Mouse (Mus musculus) forebrain, embryonic 15.5 days (tissue): ENCODE measurements around the gene Aldh3b3. TPM values are rescaled to one million over a fixed set of nuclear protein-coding genes. Genes with fewer than 3 reads are reported as not detected.

Experiments used
- ATAC-seq: fragments of 200-750 bp; cut with Nextera tagmentation; replicated peaks from 2 replicates; pipeline ENCODE4 v1.8.0; 2017; ENCODE audit warnings: mild to moderate bottlenecking, moderate TSS enrichment, moderate library complexity
- H3K27ac ChIP-seq: fragments of 300-500 bp; sonication (generic); replicated peaks from 2 replicates; pipeline ENCODE4 v1.5.1; 2015; ENCODE audit warnings: mild to moderate bottlenecking, inconsistent platforms
- H3K27me3 ChIP-seq: fragments of 300-500 bp; sonication (generic); 2 replicates; pipeline ENCODE4 v1.6.1; 2015; ENCODE audit warnings: inconsistent platforms
- H3K36me3 ChIP-seq: fragments of 300-500 bp; sonication (generic); 2 replicates; pipeline ENCODE4 v1.6.1; 2015; ENCODE audit warnings: mild to moderate bottlenecking, inconsistent platforms
- H3K4me1 ChIP-seq: fragments of 300-500 bp; sonication (generic); 2 replicates; pipeline ENCODE4 v1.6.1; 2015; ENCODE audit warnings: inconsistent platforms
- H3K4me2 ChIP-seq: fragments of 300-500 bp; sonication (generic); replicated peaks from 2 replicates; pipeline ENCODE4 v1.6.1; 2015; ENCODE audit warnings: mild to moderate bottlenecking, inconsistent platforms
- H3K4me3 ChIP-seq: fragments of 300-500 bp; sonication (generic); 2 replicates; pipeline ENCODE4 v1.5.1; 2015; ENCODE audit warnings: mild to moderate bottlenecking, inconsistent platforms
- H3K9ac ChIP-seq: fragments of 300-500 bp; sonication (generic); replicated peaks from 2 replicates; pipeline ENCODE4 v1.6.1; 2015; ENCODE audit warnings: mild to moderate bottlenecking, inconsistent platforms
- H3K9me3 ChIP-seq: fragments of 300-500 bp; sonication (generic); 2 replicates; pipeline ENCODE4 v1.6.1; 2016; ENCODE audit warnings: inconsistent platforms
- WGBS: fragments of 180-500 bp; shearing (Covaris S2); methylation state at CpG from one replicate; pipeline ENCODE4 v1.1.7; 2015; ENCODE audit warnings: mixed read lengths; 5-methylcytosine and 5-hydroxymethylcytosine counted together
- polyA plus RNA-seq: library from polyadenylated mRNA; unstranded; fragments of >200 nt; fragmentation: Nextera tagmentation; extraction: Ambion mirVana; gene quantifications from 2 replicates; pipeline ENCODE4 v1.2.1, GENCODE M21; 2015

The Aldh3b3 gene
- polyA plus RNA-seq, 1 experiment from 2014 or later = not detected

GRCm38 (mm10) chr19:4012432-4013022, 54.1 kb downstream of the Aldh3b3 start, which contains the start of gene Ndufv1:
Gene Ndufv1 (minus strand): TSS chr19:4012806.
- H3K9me3 ChIP-seq = no peaks in the 10 kb centered on the region
- peak within 1 kb of the TSS; percentile 57 for H3K4me2 ChIP-seq
- H3K27ac ChIP-seq = peak within 1 kb of the TSS; percentile 73
- H3K36me3 ChIP-seq = peaks cover 24% of the 10 kb centered on the region
- H3K4me3 ChIP-seq = peak within 1 kb of the TSS; percentile 89
- peaks cover 17% of the 10 kb centered on the region for H3K4me1 ChIP-seq
- H3K27me3 ChIP-seq = no peaks in the 10 kb centered on the region
- H3K9ac ChIP-seq = peak within 1 kb of the TSS; percentile 79
- under 1% methylated on average over 45 of the region's 45 CpGs for WGBS
- ATAC-seq = peak; percentile 100

GRCm38 (mm10) chr19:4013066-4013465, 54.6 kb downstream of the Aldh3b3 start:
- ATAC-seq = peak; percentile 53; the same call in 1 of the 2 replicates

GRCm38 (mm10) chr19:4014802-4015201, 56.4 kb downstream of the Aldh3b3 start:
- Histone ChIP-seq H3K4me1 (peaks cover 17% of the 10 kb centered on the region), H3K27ac (no peak overlapping the region), H3K36me3 (peaks cover 6% of the 10 kb centered on the region), H3K4me2 (no peak overlapping the region), H3K9me3 (no peaks in the 10 kb centered on the region), H3K27me3 (no peaks in the 10 kb centered on the region), H3K4me3 (no peak overlapping the region), H3K9ac (no peak overlapping the region)
- ATAC-seq = no peak

More at GRCm38 (mm10) chr19:4013066-4013465, 54.6 kb downstream of the Aldh3b3 start:
- 23% methylated on average over 9 of the region's 9 CpGs for WGBS
- H3K4me1 ChIP-seq = peaks cover 17% of the 10 kb centered on the region
- peak overlapping the region; percentile 89 for H3K4me3 ChIP-seq
- peak overlapping the region; percentile 37 for H3K4me2 ChIP-seq
- H3K27ac ChIP-seq = no peak overlapping the region
- H3K36me3 ChIP-seq = peaks cover 18% of the 10 kb centered on the region
- H3K9me3 ChIP-seq = no peaks in the 10 kb centered on the region
- H3K27me3 ChIP-seq = no peaks in the 10 kb centered on the region
- no peak overlapping the region for H3K9ac ChIP-seq

- no peaks in the 10 kb centered on the region for H3K27me3 ChIP-seq
- H3K4me2 ChIP-seq = no peak overlapping the region
- H3K9me3 ChIP-seq = no peaks in the 10 kb centered on the region
- peaks cover 17% of the 10 kb centered on the region for H3K4me1 ChIP-seq
- no peaks in the 10 kb centered on the region for H3K36me3 ChIP-seq
- no peak for ATAC-seq
- H3K27ac ChIP-seq = no peak overlapping the region
- whole genome bisulfite sequencing = 67% methylated on average over 5 of the region's 5 CpGs
- no peak overlapping the region for H3K4me3 ChIP-seq
- no peak overlapping the region for H3K9ac ChIP-seq
Measured at GRCm38 (mm10) chr19:4015635-4016034, 57.2 kb downstream of the Aldh3b3 start.

- WGBS = 61% methylated on average over 10 of the region's 10 CpGs
- no peaks in the 10 kb centered on the region for H3K9me3 ChIP-seq
- H3K36me3 ChIP-seq = no peaks in the 10 kb centered on the region
- ATAC-seq = no peak
- no peak overlapping the region for H3K9ac ChIP-seq
- H3K4me1 ChIP-seq = 0 out of 2 replicates have a peak, but pooled peaks cover under 1% of the 10 kb centered on the region
- no peaks in the 10 kb centered on the region for H3K27me3 ChIP-seq
- no peak overlapping the region for H3K4me2 ChIP-seq
- H3K27ac ChIP-seq = no peak overlapping the region
- no peak overlapping the region for H3K4me3 ChIP-seq
Measured at GRCm38 (mm10) chr19:4017921-4018587, 59.6 kb downstream of the Aldh3b3 start.

- peak; percentile 55 for ATAC-seq
- H3K4me2 ChIP-seq = no peak overlapping the region
- H3K4me3 ChIP-seq = no peak overlapping the region
- 26% methylated on average over 18 of the region's 18 CpGs for WGBS
- no peak overlapping the region for H3K27ac ChIP-seq
- no peak overlapping the region for H3K9ac ChIP-seq
- H3K9me3 ChIP-seq = no peaks in the 10 kb centered on the region
- no peaks in the 10 kb centered on the region for H3K36me3 ChIP-seq
- no peaks in the 10 kb centered on the region for H3K4me1 ChIP-seq
- H3K27me3 ChIP-seq = no peaks in the 10 kb centered on the region
Measured at GRCm38 (mm10) chr19:4018743-4019583, 60.5 kb downstream of the Aldh3b3 start.

Other genes starting within 250 kb of the Aldh3b3 start
- gene Kmt5b, start 191.2 kb upstream of the Aldh3b3 start, polyA plus RNA-seq = 52.3 and 62.9 TPM in 2 replicates
- gene Chka, start 106.9 kb upstream of the Aldh3b3 start, polyA plus RNA-seq = 62.4 and 62.5 TPM in 2 replicates
- gene Tcirg1, start 51.5 kb upstream of the Aldh3b3 start, polyA plus RNA-seq = 11.9 and 13.3 TPM in 2 replicates
- gene Ndufs8, start 45.9 kb upstream of the Aldh3b3 start, polyA plus RNA-seq = 195 and 201 TPM in 2 replicates
- gene Aldh3b1, start 28.8 kb upstream of the Aldh3b3 start, polyA plus RNA-seq = 1.5 and 1.8 TPM in 2 replicates
- gene Unc93b1, start 23.5 kb upstream of the Aldh3b3 start, polyA plus RNA-seq = 6.6 and 6.9 TPM in 2 replicates
- 0.22 and 0.28 TPM in 2 replicates for gene Aldh3b2, start 13.7 kb downstream of the Aldh3b3 start, polyA plus RNA-seq
- 1.3 and 1.4 TPM in 2 replicates for gene Acy3, start 27.9 kb downstream of the Aldh3b3 start, polyA plus RNA-seq
- 0.13 TPM in 1 of 2 replicates, not detected in the other for gene Tbx10, start 34.1 kb downstream of the Aldh3b3 start, polyA plus RNA-seq
- 36.0 and 40.8 TPM in 2 replicates for gene Nudt8, start 41.9 kb downstream of the Aldh3b3 start, polyA plus RNA-seq
- 6.8 and 7.6 TPM in 2 replicates for gene Gm49405, start 42.0 kb downstream of the Aldh3b3 start, polyA plus RNA-seq
- 9.0 and 11.1 TPM in 2 replicates for gene Doc2g, start 44.7 kb downstream of the Aldh3b3 start, polyA plus RNA-seq
- 225 and 228 TPM in 2 replicates for gene Ndufv1, start 54.2 kb downstream of the Aldh3b3 start, polyA plus RNA-seq
- gene Gstp1, start 79.3 kb downstream of the Aldh3b3 start, polyA plus RNA-seq = 421 and 426 TPM in 2 replicates
- gene Gstp2, start 87.4 kb downstream of the Aldh3b3 start, polyA plus RNA-seq = 1.3 and 4.6 TPM in 2 replicates
- not detected in 2 replicates for gene Gstp3, start 100.9 kb downstream of the Aldh3b3 start, polyA plus RNA-seq
- not detected in 2 replicates for gene Cabp2, start 122.9 kb downstream of the Aldh3b3 start, polyA plus RNA-seq
- gene Cdk2ap2, start 138.5 kb downstream of the Aldh3b3 start, polyA plus RNA-seq = 82.1 and 83.2 TPM in 2 replicates
- 40.7 and 47.2 TPM in 2 replicates for gene Pitpnm1, start 141.4 kb downstream of the Aldh3b3 start, polyA plus RNA-seq
- 90.1 and 92.5 TPM in 2 replicates for gene Aip, start 167.2 kb downstream of the Aldh3b3 start, polyA plus RNA-seq
- gene Gpr152, start 181.1 kb downstream of the Aldh3b3 start, polyA plus RNA-seq = not detected in 2 replicates
- 0.10 and 0.15 TPM in 2 replicates for gene Cabp4, start 185.4 kb downstream of the Aldh3b3 start, polyA plus RNA-seq
- gene Coro1b, start 190.0 kb downstream of the Aldh3b3 start, polyA plus RNA-seq = 144 and 145 TPM in 2 replicates
- gene Ptprcap, start 195.0 kb downstream of the Aldh3b3 start, polyA plus RNA-seq = 0.59 and 1.1 TPM in 2 replicates
- 54.1 and 54.6 TPM in 2 replicates for gene Rps6kb2, start 204.7 kb downstream of the Aldh3b3 start, polyA plus RNA-seq
- gene Carns1, start 216.8 kb downstream of the Aldh3b3 start, polyA plus RNA-seq = 3.4 and 4.2 TPM in 2 replicates
- 0.70 and 0.86 TPM in 2 replicates for gene Tbc1d10c, start 232.6 kb downstream of the Aldh3b3 start, polyA plus RNA-seq
- 560 and 578 TPM in 2 replicates for gene Ppp1ca, start 233.4 kb downstream of the Aldh3b3 start, polyA plus RNA-seq
- gene Rad9a, start 243.0 kb downstream of the Aldh3b3 start, polyA plus RNA-seq = 22.6 and 25.2 TPM in 2 replicates